Mouse (Mus musculus) retina, embryonic 14.5 days (tissue): ENCODE measurements at regions not wholly inside any gene's neighbourhood (a gene's known extent, or its start where the extent isn't known, plus 50 kb on each side); places are given as distances from the start of the nearest gene placed in this dataset.

Experiments
- DNase-seq: peaks from one replicate; pipeline ENCODE4 v3.0.0-alpha.2; 2015; ENCODE audit warnings: low spot score

GRCm38 (mm10) chr19:15487576-15487975 is 459.6 kb downstream of the Psat1 start:
- no peak for DNase-seq

GRCm38 (mm10) chr19:15481605-15482004 is 465.5 kb downstream of the Psat1 start:
- no peak for DNase-seq

GRCm38 (mm10) chr19:15469541-15469940 is 477.6 kb downstream of the Psat1 start:
- no peak for DNase-seq

GRCm38 (mm10) chr19:15466713-15467112 is 480.4 kb downstream of the Psat1 start:
- no peak for DNase-seq

GRCm38 (mm10) chr19:15465063-15465760 is 481.9 kb downstream of the Psat1 start:
- peak; percentile 49 for DNase-seq

GRCm38 (mm10) chr19:15457793-15458192 is 489.3 kb downstream of the Psat1 start:
- no peak for DNase-seq

GRCm38 (mm10) chr19:15456943-15457735 is 490.0 kb downstream of the Psat1 start:
- no peak for DNase-seq

- DNase-seq = no peak
Measured at GRCm38 (mm10) chr19:15448989-15449388, 498.1 kb downstream of the Psat1 start.

- DNase-seq = no peak
Measured at GRCm38 (mm10) chr19:15431798-15432197, 515.3 kb downstream of the Psat1 start.

GRCm38 (mm10) chr19:15421311-15421710 is 525.8 kb downstream of the Psat1 start:
- DNase-seq = no peak

- DNase-seq = no peak
Measured at GRCm38 (mm10) chr19:15398624-15399023, 548.5 kb downstream of the Psat1 start.

GRCm38 (mm10) chr19:15371682-15372081 is 575.5 kb downstream of the Psat1 start:
- DNase-seq = peak; percentile 15

- peak; percentile 30 for DNase-seq
Measured at GRCm38 (mm10) chr19:15366951-15367350, 580.2 kb downstream of the Psat1 start.

- DNase-seq = no peak
Measured at GRCm38 (mm10) chr19:15357181-15357580, 590.0 kb downstream of the Psat1 start.

- no peak for DNase-seq
Measured at GRCm38 (mm10) chr19:15348356-15348755, 598.8 kb downstream of the Psat1 start.

- no peak for DNase-seq
Measured at GRCm38 (mm10) chr19:15342229-15342628, 604.9 kb downstream of the Psat1 start.

GRCm38 (mm10) chr19:15340305-15340983 is 606.7 kb downstream of the Psat1 start:
- peak; percentile 71 for DNase-seq

- no peak for DNase-seq
Measured at GRCm38 (mm10) chr19:15339979-15340304, 607.2 kb downstream of the Psat1 start.

- DNase-seq = no peak
Measured at GRCm38 (mm10) chr19:15330155-15330554, 617.0 kb downstream of the Psat1 start.

GRCm38 (mm10) chr19:15299474-15299873 is 647.7 kb downstream of the Psat1 start:
- DNase-seq = peak; percentile 35

GRCm38 (mm10) chr19:15285016-15285415 is 662.1 kb downstream of the Psat1 start:
- DNase-seq = no peak

- peak; percentile 64 for DNase-seq
Measured at GRCm38 (mm10) chr19:15242781-15243180, 644.9 kb upstream of the Tle4 start.
